Mouse (Mus musculus) B cell, adult 62 days (primary cell): ENCODE data around the gene Olfr1201. TPM values are rescaled to one million over a fixed set of nuclear protein-coding genes. Genes with fewer than 3 reads are reported as not detected.

ENCODE experiments used
- total RNA-seq: library from RNA; stranded (reverse); gene quantifications from 4 replicates; pipeline ENCODE4 v1.2.4, GENCODE M21; 2023

Gene Olfr1201
- not detected in 4 replicates for total RNA-seq

DNA sequence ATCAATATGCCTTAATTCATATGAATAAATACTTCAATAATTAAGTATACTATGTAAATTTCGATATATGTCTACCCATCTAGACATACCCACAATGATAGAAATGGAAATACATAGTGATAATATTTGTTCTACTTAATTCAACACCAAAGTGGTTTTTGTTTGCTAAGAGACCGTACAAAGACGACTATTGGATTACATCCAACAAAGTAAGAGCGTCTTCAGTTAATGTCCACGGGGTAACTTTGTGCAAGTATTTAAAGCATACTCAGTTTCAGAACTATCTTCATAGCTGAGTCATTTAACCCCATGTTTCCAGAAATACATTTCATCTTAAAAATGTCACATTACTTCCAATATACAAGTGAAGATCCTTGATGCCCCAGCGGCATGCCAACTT is at the start of gene Olfr1201:
Olfr1201 (plus strand) TSS at position 301 of the 400 bp plus-strand sequence.

DNA sequence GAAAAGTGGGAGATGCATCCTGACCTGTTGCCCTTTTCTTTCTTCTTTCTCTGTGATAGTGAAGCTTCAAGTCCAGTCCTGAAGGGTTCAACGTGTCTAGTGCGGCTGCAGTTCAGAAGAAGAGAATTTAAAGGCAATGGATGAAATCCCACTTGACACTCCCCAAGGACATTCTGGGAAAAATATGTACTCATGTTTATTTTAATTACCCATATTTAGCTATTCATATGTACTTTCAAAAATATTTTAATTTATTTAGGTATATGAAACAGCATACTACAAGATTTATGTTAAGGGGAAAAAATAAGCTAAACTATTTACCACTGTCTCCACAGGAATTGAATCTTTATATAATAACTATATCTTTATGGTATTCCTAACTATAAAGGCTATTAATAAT is 41.6 kb upstream of the Olfr1201 start, which contains the start of gene Olfr1198:
Olfr1198 (minus strand) TSS at position 101 of the 400 bp plus-strand sequence.

DNA sequence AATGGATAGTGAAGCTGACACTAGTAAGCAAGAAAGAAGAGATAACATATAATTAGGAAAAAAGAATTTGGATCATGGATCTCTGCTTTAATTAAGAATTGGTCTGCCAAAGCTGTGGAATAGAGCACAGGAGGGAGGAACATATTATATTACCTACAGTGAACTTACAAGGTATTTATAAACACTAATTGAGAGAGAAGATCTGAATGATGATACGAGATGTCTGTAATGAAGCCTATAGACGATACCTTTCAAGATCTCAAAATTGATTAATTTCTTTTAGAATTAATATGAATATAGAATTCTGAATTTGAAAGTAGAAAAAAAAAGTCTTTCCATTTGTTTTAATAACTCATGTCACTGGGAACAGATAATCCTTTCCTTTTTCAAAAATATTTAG is 32.5 kb upstream of the Olfr1201 start, which contains the start of gene Olfr1199:
Olfr1199 (minus strand) TSS at position 101 of the 400 bp plus-strand sequence.

DNA sequence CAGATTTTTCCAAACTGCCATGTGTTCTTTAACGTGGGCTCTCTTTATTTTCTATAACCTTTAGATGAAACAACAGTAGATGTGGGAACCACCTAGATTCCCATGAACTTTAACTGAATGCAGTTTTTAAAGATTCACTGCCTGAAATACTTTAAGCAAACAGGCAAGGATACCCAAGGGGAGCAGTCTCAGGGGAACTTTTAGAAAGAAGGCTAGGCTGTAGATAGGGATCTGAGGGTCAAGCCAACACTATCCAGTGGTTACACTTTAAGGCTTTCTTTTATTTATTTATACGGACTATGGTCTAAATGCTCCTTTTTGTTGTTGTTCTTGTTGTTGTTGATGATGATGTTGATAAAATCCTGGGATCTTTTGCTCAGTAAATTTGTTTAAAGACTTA is 22.4 kb upstream of the Olfr1201 start, which contains the start of gene Olfr1200:
Olfr1200 (minus strand) TSS at position 101 of the 400 bp plus-strand sequence.

DNA sequence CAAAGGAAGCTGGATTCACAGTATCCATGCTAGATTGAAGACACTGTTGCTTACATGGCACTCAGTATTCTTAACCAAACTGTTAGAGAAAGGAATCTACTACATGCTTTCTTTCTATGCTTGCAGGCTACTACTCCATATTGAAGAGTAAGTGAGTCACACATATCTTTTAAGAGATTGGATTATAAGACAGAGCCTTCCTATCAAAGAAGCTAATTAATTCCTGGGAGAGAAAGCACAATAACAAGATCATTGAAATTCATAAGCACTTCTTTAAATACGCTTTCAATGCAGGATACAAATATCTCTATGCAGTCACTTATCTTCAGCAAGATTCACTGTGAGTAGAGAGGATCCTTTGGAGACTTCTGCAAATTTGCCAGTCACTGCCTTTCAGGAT is 21.4 kb downstream of the Olfr1201 start, which contains the start of gene Olfr1202:
Olfr1202 (plus strand) TSS at position 301 of the 400 bp plus-strand sequence.

DNA sequence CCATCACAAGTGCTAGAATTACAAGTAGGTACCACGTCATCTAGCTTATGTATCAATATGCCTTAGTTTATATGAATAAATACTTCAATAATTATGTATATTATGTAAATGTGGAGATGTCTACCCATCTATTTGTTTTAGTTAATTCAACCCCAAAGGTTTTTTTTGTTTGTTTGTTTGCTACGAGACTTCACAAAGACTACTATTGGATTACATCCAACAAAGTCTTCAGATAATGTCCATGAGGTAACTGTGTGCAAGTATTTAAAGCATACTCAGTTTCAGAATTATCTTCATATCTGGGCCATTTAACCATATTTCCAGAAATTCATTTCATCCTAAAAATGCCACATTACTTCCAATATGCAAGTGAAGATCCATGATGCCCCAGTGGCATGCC is 36.6 kb downstream of the Olfr1201 start, which contains the start of gene Olfr1205:
Olfr1205 (plus strand) TSS at position 301 of the 400 bp plus-strand sequence.

Other genes with a start within 250 kb of the Olfr1201 start
- not detected in 4 replicates for gene Olfr1188, start 236.1 kb upstream of the Olfr1201 start, total RNA-seq
- not detected in 4 replicates for gene Olfr1189, start 206.6 kb upstream of the Olfr1201 start, total RNA-seq
- 0.09 to 0.20 TPM in 2 of 4 replicates, not detected in the others for gene Olfr1191-ps1, start 152.5 kb upstream of the Olfr1201 start, total RNA-seq
- not detected in 4 replicates for gene Olfr1192-ps1, start 144.5 kb upstream of the Olfr1201 start, total RNA-seq
- not detected in 4 replicates for gene Olfr1193, start 117.4 kb upstream of the Olfr1201 start, total RNA-seq
- gene Olfr1195, start 103.8 kb upstream of the Olfr1201 start, total RNA-seq = not detected in 4 replicates
- gene Olfr1196, start 88.4 kb upstream of the Olfr1201 start, total RNA-seq = not detected in 4 replicates
- gene Olfr1197, start 60.7 kb upstream of the Olfr1201 start, total RNA-seq = not detected in 4 replicates
- gene Olfr1198, start 41.7 kb upstream of the Olfr1201 start, total RNA-seq = not detected in 4 replicates
- not detected in 4 replicates for gene Olfr1199, start 32.6 kb upstream of the Olfr1201 start, total RNA-seq
- gene Olfr1200, start 22.5 kb upstream of the Olfr1201 start, total RNA-seq = not detected in 4 replicates
- gene Olfr1202, start 21.5 kb downstream of the Olfr1201 start, total RNA-seq = not detected in 4 replicates
- gene Olfr1205, start 36.7 kb downstream of the Olfr1201 start, total RNA-seq = not detected in 4 replicates
- gene Olfr1204, start 56.3 kb downstream of the Olfr1201 start, total RNA-seq = not detected in 4 replicates
- not detected in 4 replicates for gene Olfr1206, start 70.2 kb downstream of the Olfr1201 start, total RNA-seq
- gene Olfr1208, start 109.3 kb downstream of the Olfr1201 start, total RNA-seq = not detected in 4 replicates
- not detected in 4 replicates for gene Olfr1209, start 122.1 kb downstream of the Olfr1201 start, total RNA-seq
- not detected in 4 replicates for gene Olfr1211, start 145.1 kb downstream of the Olfr1201 start, total RNA-seq
- not detected in 4 replicates for gene Olfr1212, start 160.9 kb downstream of the Olfr1201 start, total RNA-seq
- gene Gm13762, start 187.2 kb downstream of the Olfr1201 start, total RNA-seq = not detected in 4 replicates
- not detected in 4 replicates for gene Olfr1214, start 199.6 kb downstream of the Olfr1201 start, total RNA-seq
- gene Olfr1215, start 213.9 kb downstream of the Olfr1201 start, total RNA-seq = not detected in 4 replicates
- gene Olfr1216, start 225.3 kb downstream of the Olfr1201 start, total RNA-seq = not detected in 4 replicates
- gene Olfr1217, start 239.0 kb downstream of the Olfr1201 start, total RNA-seq = not detected in 4 replicates